Mouse (Mus musculus) c-Kit-positive CD71-negative TER-119-negative erythroid progenitor cells, embryonic 14.5 days (primary cell): ENCODE data around the gene Duox2.
A peak's percentile ranks its signal among the peaks of the same experiment; 100 is the strongest.
"Not testable (repeated sequence)": the region's sequence is repeated elsewhere in the genome, so short reads cannot be mapped to it uniquely, and the experiment has no call there.

Experiments
- DNase-seq: peaks from one replicate; pipeline ENCODE4 v3.0.0-alpha.2; 2013; ENCODE audit warnings: low read depth

Duox2 gene

DNA sequence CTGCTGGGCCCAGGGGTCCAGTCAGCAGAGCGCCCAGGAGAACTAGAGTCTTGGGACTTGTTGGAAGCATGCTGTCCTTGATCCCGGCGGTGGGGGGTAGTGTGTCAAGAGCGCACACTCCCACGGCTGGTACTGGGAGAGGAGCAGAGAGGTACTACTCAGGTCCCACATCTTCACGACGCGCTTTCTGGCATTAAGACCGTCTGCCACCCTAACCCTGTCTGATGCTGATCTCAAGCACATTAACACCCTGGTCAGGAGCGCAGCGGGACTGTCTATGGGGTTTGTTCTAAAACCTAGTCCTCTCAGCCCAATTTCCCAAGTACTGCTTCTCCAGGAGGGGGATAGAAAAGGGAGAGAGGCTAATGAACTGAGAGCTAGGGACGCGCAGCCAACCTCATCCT is at the start of gene Duox2:
Duox2 (minus strand) TSS at position 354 of the 404 bp plus-strand sequence.
- DNase-seq = no peak

DNA sequence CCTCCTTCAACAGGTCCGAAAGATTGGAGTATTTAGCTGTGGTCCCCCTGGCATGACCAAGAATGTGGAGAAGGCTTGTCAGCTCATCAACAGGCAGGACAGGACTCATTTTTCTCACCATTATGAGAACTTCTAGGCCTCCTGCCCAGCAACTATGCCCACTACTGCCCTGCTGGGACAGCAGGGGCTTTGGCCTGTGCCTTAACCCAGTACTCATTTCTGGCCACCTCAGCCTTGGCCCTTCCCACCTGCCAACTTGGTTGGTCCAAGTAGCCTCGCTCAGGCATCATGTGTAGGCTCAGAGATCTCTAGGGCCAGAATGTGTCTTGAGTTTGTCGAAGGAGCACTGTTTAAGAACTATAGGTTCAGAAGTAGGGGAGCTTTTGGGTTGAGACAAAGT is 49.0 kb upstream of the Duox2 start:
- DNase-seq = no peak

DNA sequence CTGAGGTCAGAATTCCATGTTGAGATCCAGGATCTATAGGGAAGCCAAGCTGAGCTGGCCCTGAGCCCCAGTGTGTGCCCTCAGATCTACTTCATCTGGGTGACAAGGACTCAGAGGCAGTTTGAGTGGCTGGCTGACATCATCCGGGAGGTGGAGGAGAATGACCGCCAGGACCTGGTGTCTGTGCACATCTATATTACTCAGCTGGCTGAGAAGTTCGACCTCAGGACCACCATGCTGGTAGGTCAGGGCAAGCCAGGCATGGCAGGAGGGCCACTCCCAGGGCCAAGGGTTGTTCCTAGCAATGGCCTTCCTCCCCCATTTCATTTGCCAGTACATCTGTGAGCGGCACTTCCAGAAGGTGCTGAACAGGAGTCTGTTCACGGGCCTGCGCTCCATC is 47.9 kb upstream of the Duox2 start:
- DNase-seq = not testable (repeated sequence)

DNA sequence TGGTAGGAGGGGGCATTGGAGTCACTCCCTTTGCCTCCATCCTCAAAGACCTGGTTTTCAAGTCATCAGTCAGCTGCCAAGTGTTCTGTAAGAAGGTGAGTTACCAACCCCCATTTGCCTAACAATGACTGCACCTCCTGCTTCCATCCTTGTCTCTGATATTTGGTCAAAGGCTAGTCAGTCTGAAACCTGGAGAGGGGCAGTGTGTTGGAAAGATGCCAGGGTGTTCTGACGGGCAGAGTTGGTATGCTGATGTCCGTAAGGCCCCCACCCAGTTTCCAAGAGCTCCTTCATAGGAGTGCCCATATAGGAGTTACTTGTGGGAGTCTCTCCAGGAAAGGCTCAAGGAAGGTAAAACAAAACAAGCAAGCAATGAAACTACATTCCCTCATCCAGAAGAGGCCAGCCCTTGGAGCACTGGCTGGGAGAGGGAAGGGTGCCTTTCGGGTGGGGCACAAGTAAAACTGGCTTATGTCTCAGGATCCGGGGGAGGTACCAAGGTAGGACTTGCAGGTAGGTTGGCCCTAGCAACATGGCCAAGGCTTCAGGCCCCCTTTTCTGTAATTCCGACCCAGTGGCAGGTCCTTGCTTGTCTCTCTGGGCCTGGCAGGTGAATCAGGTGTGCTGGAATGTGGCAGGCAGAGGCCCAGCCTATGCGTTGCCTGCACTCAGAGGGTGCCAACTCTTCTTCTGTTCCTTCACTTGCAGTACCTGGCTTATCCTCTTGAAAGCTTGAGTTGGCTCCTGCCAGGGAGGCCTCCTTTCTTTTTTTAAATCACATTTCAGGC is 47.1 kb upstream of the Duox2 start:
- no peak for DNase-seq

DNA sequence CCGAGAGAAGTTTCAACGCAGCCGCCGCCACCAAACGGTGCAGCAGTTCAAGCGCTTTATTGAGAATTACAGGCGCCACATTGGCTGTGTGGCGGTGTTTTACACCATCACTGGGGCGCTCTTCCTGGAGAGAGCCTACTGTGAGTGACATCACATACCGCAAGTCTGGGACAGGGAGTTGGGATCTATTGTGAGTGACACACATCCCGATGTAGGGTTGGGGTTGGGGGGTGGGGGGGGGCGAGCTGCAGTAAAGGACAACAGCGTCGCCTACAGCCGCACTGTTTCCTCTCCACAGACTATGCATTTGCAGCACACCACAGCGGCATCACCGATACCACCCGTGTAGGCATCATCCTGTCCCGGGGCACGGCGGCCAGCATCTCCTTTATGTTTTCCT is 39.0 kb upstream of the Duox2 start:
- DNase-seq = no peak

DNA sequence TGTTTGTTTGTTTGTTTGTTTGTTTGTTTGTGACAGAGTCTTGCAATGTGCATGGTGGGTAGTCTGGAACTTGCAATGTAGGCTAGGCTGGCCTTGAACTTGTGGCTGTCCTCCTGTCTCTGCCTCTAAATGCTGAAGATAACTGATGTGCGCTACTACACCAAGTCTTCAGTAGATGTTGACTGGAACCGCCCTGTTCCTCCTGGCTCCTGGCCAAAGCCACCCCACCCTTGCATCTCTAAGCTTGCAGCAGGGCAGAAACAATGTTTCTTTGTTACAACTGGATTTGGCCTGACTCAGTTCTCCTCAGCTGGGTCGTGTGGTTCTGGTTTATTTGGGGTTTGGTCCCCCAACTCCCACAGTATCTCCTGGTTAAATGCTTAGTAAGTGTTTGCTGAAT is 35.9 kb upstream of the Duox2 start:
- no peak for DNase-seq

DNA sequence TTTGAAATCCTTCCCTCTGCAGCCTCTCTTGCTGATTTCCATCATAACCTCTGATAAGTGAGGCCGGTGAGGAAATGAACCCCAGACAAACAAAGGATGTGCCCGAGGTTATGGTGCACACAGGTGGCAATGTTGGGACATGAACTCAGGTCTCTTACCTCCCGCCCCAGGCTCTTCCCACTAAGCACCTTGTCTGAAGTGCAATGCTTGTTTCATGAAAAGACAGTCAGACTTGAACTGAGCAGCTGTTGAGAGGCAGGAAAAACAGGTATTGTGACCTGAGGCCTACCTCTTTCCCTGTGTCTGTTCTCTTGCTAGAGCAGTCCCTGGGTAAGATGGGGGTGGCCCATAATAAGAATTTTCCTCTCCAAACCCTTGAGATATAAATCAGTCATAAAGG is 34.0 kb upstream of the Duox2 start:
- no peak for DNase-seq

DNA sequence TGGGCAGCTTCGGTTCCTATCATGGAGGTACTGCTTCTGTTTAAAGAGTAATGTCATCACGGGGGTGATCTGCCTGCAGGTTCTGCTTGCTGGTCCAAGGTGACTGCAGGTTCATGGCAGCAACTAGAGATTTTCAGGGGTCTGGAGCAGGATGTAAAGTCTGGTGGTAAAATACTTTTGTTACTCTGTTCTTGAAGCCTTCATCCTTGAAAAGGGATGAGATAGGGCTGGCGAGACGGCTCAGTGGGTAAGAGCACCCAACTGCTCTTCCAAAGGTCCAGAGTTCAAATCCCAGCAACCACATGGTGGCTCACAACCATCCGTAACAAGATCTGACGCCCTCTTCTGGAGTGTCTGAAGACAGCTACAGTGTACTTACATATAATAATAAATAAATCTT is 32.1 kb upstream of the Duox2 start:
- DNase-seq = not testable (repeated sequence)

DNA sequence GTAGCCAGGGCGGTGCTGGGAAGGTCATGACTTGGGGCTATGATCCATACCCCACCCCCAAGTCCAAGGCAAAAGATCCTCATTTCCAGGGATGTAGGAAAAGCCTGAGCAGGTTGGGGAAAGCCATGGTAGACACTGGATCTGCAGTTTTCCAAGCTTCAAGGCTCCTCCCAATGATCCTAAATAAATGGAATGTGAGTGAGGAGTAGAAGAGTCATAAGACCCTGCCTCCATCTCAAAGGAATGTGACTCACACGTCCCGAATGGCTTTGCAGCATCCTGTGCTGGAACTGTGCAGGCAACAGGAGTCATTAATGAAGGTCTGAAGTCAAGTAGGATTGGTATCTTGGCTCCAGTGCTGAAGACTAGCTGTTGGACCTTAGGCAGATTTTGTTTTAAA is 29.7 kb upstream of the Duox2 start:
- DNase-seq = no peak

DNA sequence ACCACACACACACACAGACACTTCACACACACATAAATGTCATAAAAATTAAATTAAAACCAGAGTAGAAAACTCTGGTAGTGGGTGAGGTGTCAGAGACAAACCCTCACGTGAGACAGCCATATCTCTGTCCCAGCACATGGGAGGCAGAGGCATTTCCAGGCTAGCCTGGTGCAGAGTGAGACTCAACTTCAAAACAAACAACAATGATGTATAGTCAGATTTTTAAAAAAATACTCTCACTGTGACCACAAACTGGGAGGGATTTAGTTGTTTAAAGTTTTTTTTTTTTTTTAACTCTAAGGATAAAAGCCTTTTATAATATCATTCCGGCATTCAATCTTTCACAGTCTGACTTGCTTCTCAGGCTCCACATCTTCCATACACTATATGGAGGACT is 27.1 kb upstream of the Duox2 start:
- no peak for DNase-seq

DNA sequence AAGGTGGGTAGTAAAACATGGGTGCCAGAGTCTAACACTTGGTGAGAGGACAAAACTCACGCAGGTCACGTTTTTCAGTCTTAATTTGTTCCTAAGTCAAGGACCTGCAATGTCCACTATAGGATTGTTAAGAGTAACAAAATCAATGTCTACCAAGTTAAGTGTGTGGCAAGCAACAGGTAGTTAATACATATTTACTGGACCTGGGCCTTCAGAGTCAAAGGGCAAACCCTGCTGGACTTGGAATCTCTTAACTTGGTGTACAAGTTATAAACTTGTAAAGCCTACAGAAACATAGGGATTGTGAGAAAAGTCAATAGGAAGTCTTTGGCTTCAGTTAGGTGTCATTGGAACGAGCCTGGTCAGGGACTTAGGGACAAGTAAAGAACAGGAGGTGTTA is 26.3 kb upstream of the Duox2 start:
- no peak for DNase-seq

DNA sequence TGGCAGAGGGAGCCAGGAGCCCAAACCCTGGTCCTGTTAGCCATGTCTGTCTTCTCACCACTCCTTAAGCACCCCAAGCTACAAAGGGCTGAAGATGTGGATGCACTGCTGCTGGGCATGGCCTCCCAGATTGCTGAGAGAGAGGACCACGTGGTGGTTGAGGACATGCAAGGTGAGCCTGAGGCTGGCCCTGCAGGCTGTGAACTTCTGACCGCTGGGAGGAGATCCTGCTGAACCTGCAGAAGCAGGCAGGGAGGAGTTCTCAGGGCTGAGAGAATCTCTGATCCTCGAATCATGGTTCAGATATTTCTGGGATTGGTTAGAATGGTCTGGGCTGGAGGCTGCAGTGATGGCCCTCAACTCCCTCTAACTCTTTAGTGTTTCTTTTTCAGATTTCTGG is 25.7 kb upstream of the Duox2 start:
- no peak for DNase-seq

DNA sequence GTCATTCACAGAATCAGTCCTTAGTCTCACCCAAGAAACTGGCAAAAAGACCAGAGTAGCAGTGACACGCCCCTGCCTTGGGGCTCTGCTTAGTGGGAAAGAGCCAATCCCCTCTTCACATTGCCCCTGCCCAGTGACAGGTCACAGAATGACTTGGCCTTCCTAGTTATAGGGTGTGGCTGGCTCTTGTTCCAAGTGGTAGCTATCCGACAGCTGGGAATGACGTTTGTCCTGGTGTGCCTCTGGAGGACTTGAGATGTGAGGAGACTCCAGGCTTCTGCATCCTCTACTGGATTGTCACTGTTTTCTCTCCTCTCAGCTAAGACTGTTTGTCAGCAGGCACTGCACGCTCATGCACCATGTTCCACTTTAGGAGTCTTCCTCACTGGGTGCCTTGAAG is 19.1 kb upstream of the Duox2 start:
- no peak for DNase-seq

DNA sequence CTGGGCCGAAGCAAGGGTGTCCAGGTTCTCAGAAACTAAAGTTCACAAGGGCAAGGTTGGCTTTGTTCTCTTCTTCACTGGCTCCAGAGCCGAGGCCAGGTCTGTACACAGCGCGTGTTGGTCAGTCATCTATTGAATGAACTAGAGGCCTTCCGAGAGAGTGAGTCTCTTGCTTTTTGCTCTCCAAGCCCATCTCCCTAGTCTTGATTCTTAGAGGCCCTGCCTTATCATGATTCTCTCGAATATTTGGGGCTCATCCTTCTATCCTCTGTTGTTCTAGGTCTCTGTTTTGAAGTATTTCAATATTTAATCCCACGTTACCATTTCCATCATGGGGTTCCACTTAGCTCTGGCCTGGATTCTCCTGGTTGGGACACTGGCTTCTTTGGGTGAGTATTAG is 17.1 kb upstream of the Duox2 start, which contains the start of gene Duox1:
Duox1 (plus strand) TSS at position 301 of the 400 bp plus-strand sequence.
- DNase-seq = no peak

DNA sequence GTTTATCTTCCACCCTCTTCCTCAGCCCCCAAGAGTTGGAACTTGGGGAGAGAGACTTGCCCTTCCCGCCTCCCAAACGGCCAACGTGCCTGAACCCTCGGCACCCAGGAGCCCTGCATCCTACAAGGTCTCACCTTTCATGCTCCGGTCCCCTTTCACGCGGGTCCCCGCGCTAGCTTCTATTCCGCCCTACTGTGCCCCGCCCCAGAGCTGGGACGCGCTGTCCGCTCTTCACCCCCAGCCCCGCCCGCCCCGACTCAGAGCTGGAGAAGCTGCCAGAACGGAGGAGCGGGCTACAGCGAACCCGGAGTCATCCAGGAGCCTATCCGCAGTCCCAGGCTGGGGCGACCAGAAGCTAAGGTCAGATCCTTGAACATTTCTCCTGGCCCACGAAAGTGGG is 15.3 kb upstream of the Duox2 start, which contains the start of gene Duoxa1:
Duoxa1 (minus strand) TSS at position 195 of the 400 bp plus-strand sequence.
- DNase-seq = no peak

DNA sequence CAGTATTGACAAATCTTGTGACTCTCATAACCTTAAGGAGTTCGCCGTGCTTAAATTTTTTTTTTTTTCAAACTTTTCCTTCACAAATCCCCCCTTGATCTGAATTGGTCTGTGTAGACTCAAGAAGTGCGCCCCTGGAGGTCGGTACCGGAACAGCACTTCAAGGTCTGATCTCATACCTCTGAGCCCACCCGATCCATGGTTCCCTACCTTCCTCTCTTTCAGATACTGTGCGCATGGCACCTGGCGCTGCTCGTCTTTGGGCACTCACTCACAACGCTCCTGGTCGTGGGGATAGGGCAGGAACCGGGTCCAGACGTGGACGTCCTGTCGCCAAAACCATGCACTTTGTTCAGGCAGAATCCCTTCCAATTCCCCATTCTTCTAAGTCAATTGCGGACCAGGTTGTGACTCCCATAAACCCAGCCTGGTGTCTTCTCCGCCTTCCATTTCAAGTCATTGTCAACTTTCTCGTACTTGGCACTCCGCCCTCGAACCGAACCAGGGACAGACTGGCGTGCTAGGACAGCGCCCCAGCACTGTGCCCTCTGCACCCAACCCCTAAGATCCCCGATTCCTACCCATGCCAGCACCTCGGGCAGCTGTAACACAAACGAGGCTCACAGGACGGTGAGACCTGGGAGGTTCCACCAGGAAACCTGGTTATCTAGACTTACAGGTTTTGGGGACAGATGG is 14.6 kb upstream of the Duox2 start:
- peak; percentile 60 for DNase-seq

DNA sequence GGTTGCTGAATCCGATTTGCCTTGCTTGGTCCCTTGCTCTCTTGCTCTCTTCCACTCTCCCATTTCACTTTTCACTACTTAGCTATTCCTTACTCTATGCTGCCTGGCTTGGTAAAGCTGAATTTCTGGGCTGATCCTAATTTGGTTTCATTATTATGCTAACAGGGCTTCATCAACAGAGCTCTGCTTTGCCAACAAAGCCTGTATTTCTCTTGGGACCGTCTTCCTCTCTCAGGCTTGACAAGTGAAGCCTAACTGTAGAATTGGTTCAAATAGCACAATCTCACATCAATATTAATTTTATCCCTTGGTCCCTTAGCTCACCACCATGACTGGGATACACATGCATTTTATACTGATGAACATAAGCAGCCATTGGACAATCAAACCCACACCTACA is 13.3 kb upstream of the Duox2 start:
- DNase-seq = no peak

DNA sequence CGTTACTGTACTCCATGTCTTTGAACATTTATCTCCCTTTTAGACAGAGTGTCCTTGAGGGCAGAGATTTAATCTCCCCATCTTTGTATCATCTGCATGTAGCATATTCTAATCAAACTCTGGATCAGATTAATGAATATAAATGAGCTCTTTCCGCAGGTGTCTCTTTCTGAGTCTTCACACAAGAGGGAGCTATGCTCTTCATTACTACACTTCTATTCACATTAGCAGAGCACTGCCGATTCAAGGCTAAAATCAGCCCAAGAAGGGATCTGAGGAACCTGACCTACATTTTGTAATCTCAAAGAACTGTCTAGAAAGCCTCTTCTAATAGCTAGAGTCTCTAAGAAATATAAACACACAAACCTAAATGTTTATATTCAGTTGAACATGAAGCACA is 11.4 kb upstream of the Duox2 start:
- no peak for DNase-seq

DNA sequence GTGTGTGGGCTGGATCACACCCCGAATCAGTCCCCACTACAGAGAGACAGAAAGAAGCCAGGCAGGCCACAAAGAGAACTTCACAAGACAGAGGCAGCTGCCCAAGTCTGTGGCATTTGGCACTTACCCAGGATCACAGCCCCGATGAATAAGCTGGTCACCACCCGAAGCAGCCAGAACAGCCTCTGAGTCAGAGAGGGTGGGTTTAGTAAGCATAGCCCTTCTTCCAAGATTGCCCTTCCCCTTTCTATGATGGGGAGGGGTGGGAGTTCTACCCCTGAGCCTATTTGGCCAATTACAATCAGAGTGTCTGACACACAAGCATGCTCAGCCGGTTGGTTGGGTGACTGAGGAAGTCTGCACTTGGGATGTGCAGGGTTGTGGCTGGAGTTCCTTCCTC is 7.9 kb upstream of the Duox2 start:
- no peak for DNase-seq

DNA sequence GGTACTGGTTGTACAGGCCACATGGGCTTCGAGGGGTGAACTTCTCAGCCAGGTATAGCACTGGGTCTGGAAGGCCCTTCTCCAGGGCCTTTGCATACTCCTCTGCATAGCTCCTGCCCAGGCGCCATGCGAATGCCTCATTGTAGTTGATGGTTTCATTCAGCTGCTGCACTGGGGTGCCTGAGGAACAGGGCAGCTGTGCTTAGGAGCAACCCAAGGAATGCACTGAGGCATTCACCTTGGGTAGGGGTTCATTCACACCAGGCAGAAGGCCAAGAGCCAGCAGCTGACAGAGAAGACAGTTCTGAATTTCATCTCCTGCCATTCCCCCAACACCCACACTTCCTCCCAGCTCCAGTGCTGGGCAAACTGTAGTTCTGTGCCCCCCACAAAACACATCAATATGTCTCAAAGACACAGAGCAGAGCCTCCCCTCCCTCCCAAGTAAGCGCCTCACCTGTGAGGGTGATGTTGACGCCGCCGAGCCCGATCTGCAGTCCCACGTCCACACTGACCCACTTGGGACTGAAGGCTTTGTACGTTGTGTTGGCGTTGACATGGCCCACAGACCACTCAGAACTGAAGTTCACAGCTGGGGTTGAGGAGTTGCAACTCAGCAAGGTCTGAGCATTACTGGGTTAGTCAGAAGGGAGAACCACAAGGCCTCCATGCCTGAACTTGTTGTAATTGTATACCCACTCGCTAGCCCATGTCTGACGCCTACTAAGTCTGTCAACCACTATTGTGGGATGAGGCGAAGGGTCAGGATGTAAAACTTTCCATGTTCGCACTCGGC is 7.0 kb upstream of the Duox2 start:
- no peak for DNase-seq

DNA sequence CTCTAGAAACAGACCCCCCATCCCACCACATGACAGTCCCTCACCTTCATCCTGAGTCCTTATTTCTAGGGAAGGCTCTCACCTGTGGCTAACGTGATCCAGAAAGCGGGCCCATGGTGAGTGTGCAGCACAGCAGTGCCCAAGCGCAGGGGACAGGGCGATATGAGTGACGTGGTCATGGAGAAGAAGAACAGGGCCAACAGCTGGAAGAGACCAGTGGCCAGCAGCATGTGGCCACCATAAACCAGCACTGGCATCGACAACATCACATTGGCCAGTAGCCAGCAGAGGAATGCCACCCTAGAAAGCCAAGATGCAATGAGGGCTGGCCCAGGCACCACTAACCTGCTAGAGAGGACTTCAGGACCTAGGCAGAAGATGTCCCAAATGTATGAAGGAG is 6.3 kb upstream of the Duox2 start:
- DNase-seq = no peak

DNA sequence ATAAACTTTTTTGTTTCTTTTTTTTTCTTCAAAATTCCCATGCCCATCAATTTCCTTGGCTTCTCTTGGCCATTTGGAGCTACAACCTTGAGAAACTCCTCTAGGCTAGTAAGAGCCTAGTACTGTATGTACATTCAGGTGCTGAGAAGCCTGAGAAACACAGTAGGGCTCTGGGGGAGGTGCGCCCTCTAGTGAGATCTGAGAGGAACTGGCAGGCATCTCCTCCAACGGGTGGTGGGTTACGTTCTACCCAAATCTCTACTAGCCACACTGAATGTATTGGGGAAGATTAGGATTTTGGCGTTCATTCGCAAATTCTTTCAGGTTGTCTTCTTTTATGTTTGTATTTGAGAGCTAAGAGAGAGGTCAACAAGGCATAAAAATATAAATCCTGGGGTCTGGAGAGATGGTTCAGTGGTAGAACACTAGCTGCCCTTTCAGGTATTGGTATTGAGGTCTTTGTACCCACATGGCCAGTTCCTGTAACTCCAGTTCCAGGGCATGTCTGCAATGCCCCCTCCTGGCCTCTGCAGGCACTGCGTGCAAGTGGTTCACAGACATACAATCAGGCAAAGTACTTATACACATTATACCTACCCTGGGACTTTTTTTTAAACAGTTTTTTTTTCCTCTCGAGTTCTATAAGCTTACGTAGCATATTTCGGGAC is 4.5 kb upstream of the Duox2 start:
- DNase-seq = peak; percentile 76
